Mouse (Mus musculus) neural tube, postnatal 0 days (tissue): ENCODE measurements around the gene R3hdml. TPM values are rescaled to one million over a fixed set of nuclear protein-coding genes. Genes with fewer than 3 reads are reported as not detected.

Experiments used
- polyA plus RNA-seq: library from polyadenylated mRNA; unstranded; fragments of >200 nt; fragmentation: Nextera tagmentation; extraction: Ambion mirVana; gene quantifications from 2 replicates; pipeline ENCODE4 v1.2.1, GENCODE M21; 2015

Gene R3hdml
- 0.28 and 0.42 TPM in 2 replicates for polyA plus RNA-seq

DNA sequence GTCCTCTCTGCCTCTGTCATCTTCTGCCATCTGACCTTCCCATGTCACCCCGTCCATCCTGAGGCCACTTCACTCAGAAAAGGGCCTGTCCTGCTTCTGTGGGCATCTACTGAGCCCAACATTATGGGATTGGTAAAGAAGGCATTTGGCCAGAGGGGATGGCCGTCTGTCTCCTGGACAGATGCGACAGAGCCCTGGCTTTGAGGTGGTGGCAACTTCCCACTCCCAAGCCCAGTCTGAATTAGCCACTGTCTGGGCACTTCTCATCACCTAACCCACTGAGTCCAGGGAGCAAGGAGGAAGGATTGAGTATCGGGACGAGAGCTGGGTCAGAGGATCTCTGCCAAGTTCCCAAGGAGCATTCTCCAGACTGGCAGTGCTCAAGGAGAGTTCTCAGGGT is at the start of gene R3hdml:
Gene R3hdml (plus strand): TSS at position 301 of the 400 bp plus-strand sequence.

GRCm38 (mm10) chr2:163472466-163472851 is 19.7 kb upstream of the R3hdml start, which contains the start of gene Fitm2:
Fitm2 (minus strand) TSS chr2:163472629.

GRCm38 (mm10) chr2:163506300-163507004 is 14.3 kb downstream of the R3hdml start, which contains the start of gene Hnf4a:
Hnf4a (plus strand) TSS chr2:163506808.

Other genes with a start within 250 kb of the R3hdml start
- 0.89 and 1.0 TPM in 2 replicates for gene Jph2, start 94.3 kb upstream of the R3hdml start, polyA plus RNA-seq
- gene Oser1, start 67.6 kb upstream of the R3hdml start, polyA plus RNA-seq: 56.9 and 58.7 TPM in 2 replicates
- gene Gdap1l1, start 53.8 kb upstream of the R3hdml start, polyA plus RNA-seq: 108 and 123 TPM in 2 replicates
- gene Fitm2, start 19.7 kb upstream of the R3hdml start, polyA plus RNA-seq: 16.7 and 17.4 TPM in 2 replicates
- gene Hnf4a, start 14.5 kb downstream of the R3hdml start, polyA plus RNA-seq: not detected in 2 replicates
- 23.2 and 25.6 TPM in 2 replicates for gene Ttpal, start 110.0 kb downstream of the R3hdml start, polyA plus RNA-seq
- gene Serinc3, start 152.8 kb downstream of the R3hdml start, polyA plus RNA-seq: 36.4 and 38.8 TPM in 2 replicates
- 111 and 132 TPM in 2 replicates for gene Pkig, start 166.1 kb downstream of the R3hdml start, polyA plus RNA-seq